Comparison of ENCODE assay signal across 11 mouse cellular contexts in the genomic region with DNA sequence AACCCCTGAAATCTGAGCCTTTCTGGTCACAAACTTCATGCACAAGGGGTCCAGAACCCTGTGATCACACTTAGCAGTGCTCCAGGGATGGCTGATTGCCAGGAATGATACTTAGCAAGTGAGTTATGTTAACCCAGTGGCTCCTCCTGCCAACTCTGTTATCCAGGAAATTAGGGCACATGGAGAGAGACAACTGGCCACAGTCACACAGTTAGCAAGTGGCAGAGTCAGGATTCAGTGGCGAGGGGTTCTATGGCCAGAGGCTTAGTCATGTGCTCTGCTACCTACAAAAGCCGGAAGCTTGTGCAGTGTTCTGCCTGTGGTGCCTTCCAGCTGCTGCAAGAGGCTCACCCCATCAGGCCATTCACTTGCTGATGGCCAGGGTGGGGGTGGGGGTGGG.
DNase-seq lines count a peak whose midpoint lies in the region; ATAC-seq and TF ChIP-seq lines count a peak whose summit lies in the region.
"Had no signal": no experiment of that assay in that cellular context is flagged by ENCODE, and none has a peak within 500 bp of the region (broad histone marks: within the 10 kb centered on the region; RNA-seq: fewer than 3 reads in every experiment).

No protein-coding gene starts in this region.

- H3K4me3 ChIP-seq in embryonic facial prominence, embryonic 14.5 days (ENCODE audit: low read depth, low read length): no peak overlapping the region
- H3K4me3 ChIP-seq in embryonic facial prominence, embryonic 10.5 days: no peak overlapping the region
- H3K4me3 ChIP-seq in kidney, adult 2 months (ENCODE audit: insufficient read depth, low read depth, low read length): no peak overlapping the region
- H3K4me3 ChIP-seq: erythroblast, embryonic 14.5 days had no signal

- TF ChIP-seq CTCF in kidney, adult 2 months (conservative IDR thresholded peaks at IDR 0.05; ENCODE audit: insufficient read depth, insufficient read length, low read depth, low read length): no peak

- H3K9me3 ChIP-seq in embryonic facial prominence, embryonic 14.5 days (ENCODE audit: control insufficient read depth, low read length): no peaks in the 10 kb centered on the region
- no peaks in the 10 kb centered on the region for H3K9me3 ChIP-seq in embryonic facial prominence, embryonic 10.5 days

- no peak overlapping the region for H3K4me2 ChIP-seq in embryonic facial prominence, embryonic 14.5 days (ENCODE audit: low read depth, low read length)

- H3K27ac ChIP-seq in embryonic facial prominence, embryonic 14.5 days (replicated peaks; ENCODE audit: low read depth, low read length): no peak overlapping the region
- no peak overlapping the region for H3K27ac ChIP-seq in embryonic facial prominence, embryonic 10.5 days (replicated peaks)
- no peak overlapping the region for H3K27ac ChIP-seq in kidney, adult 2 months (ENCODE audit: insufficient read depth, low read depth, low read length)

- peak; percentile 56 for ATAC-seq in embryonic facial prominence, embryonic 14.5 days (ENCODE audit: low read depth)
- ATAC-seq: CD4-positive, CD25-positive, alpha-beta regulatory T cell, adult 4 months had no signal

- H3K36me3 ChIP-seq in embryonic facial prominence, embryonic 14.5 days (ENCODE audit: control insufficient read depth, insufficient read depth, low read length): no peaks in the 10 kb centered on the region
- no peaks in the 10 kb centered on the region for H3K36me3 ChIP-seq in embryonic facial prominence, embryonic 10.5 days (replicated peaks)
- H3K36me3 ChIP-seq in kidney, adult 2 months (ENCODE audit: control insufficient read depth, insufficient read depth, low read length): no peaks in the 10 kb centered on the region

- TF ChIP-seq POLR2A in kidney, adult 2 months (IDR thresholded peaks at IDR 0.05; ENCODE audit: low read depth, low read length): no peak

- H3K4me1 ChIP-seq in embryonic facial prominence, embryonic 14.5 days (ENCODE audit: control insufficient read depth, insufficient read depth, low read length): peaks cover 5% of the 10 kb centered on the region; the same call in 1 of the 2 replicates
- peaks cover 28% of the 10 kb centered on the region for H3K4me1 ChIP-seq in embryonic facial prominence, embryonic 10.5 days
- H3K4me1 ChIP-seq in kidney, adult 2 months (ENCODE audit: control insufficient read depth, insufficient read depth, low read length): no peaks in the 10 kb centered on the region

- H3K9ac ChIP-seq in embryonic facial prominence, embryonic 14.5 days (ENCODE audit: low read depth, low read length): no peak overlapping the region

- WGBS in embryonic facial prominence, embryonic 14.5 days: 45% methylated on average over 2 of the region's 2 CpGs
- 60% methylated on average over 2 of the region's 2 CpGs for WGBS in embryonic facial prominence, embryonic 10.5 days
- 52% methylated on average over 2 of the region's 2 CpGs for whole genome bisulfite sequencing in kidney, adult 2 months

- H3K27me3 ChIP-seq in embryonic facial prominence, embryonic 14.5 days (replicated peaks; ENCODE audit: control insufficient read depth, insufficient read depth, low read length): no peaks in the 10 kb centered on the region
- H3K27me3 ChIP-seq in embryonic facial prominence, embryonic 10.5 days (replicated peaks; ENCODE audit: low read depth, poor library complexity, severe bottlenecking): no peaks in the 10 kb centered on the region
- no peaks in the 10 kb centered on the region for H3K27me3 ChIP-seq in kidney, adult 2 months (replicated peaks; ENCODE audit: control insufficient read depth, insufficient read depth, low read length)

- peak; percentile 82 for DNase-seq in embryonic facial prominence, embryonic 14.5 days (ENCODE audit: low spot score)
- DNase-seq in embryonic facial prominence, embryonic 10.5 days (ENCODE audit: low spot score): no peak
- peak; percentile 49 for DNase-seq in kidney, adult 2 months
- no peak for DNase-seq in kidney, adult 8-10 months
- DNase-seq in 416B (ENCODE audit: low read depth): peak; percentile 70
- DNase-seq in lung, postnatal 14 days: peak; percentile 12
- no peak for DNase-seq in testis, postnatal 14 days (ENCODE audit: low spot score)
- DNase-seq in right cerebral cortex, adult 2 months (ENCODE audit: low spot score in 2 of 2): no peak
- DNase-seq: cerebellum, adult 9-10 months had no signal

Comparison
In these comparisons a context has a peak if more than half of its experiments do, and no peak if none do; other contexts are left out.
1. DNase-seq: peak in embryonic facial prominence, embryonic 14.5 days (single experiment), kidney, adult 2 months (single experiment), 416B (single experiment) and lung, postnatal 14 days (single experiment); none in embryonic facial prominence, embryonic 10.5 days (single experiment), kidney, adult 8-10 months (0 of 2), testis, postnatal 14 days (single experiment) and right cerebral cortex, adult 2 months (0 of 2).